ENCODE assay signal across 1 mouse cellular context in genomic region chr6:51602341-51602740, GRCm38 (mm10).
TF ChIP-seq lines count a peak whose summit lies in the region.

No protein-coding gene starts in this region.

TF ChIP-seq in CH12.LX, 34 proteins besides CTCF, POLR2A, EP300 and RAD21 (continued from another document):
- TF ChIP-seq ZNF384 (IDR thresholded peaks at IDR 0.05; ENCODE audit: low read depth, low read length) (no peak), UBTF (IDR thresholded peaks at IDR 0.05; ENCODE audit: low read depth, low read length) (no peak), ETS1 (conservative IDR thresholded peaks at IDR 0.05; ENCODE audit: low read depth, low read length) (no peak), SIN3A (IDR thresholded peaks at IDR 0.05; ENCODE audit: low read length) (no peak)
